Mouse (Mus musculus): ENCODE data around the gene Prr36.
"Not testable (repeated sequence)": the region's sequence is repeated elsewhere in the genome, so short reads cannot be mapped to it uniquely, and the experiment has no call there.

Prr36 gene

GRCm38 (mm10) chr8:4216791-4217621 lies at the start of gene Prr36:
TSS of gene Prr36 (minus strand) at chr8:4217459.
- DNase-seq (ENCODE audit: low spot score) = no peak

GRCm38 (mm10) chr8:4265160-4265914 lies 48.1 kb upstream of the Prr36 start:
- no peak for DNase-seq (ENCODE audit: low spot score)

- no peak for DNase-seq (ENCODE audit: low spot score)
Measured at GRCm38 (mm10) chr8:4263105-4263791, 46.0 kb upstream of the Prr36 start.

- DNase-seq (ENCODE audit: low spot score) = no peak
Measured at GRCm38 (mm10) chr8:4259805-4260170, 42.5 kb upstream of the Prr36 start.

- DNase-seq (ENCODE audit: low spot score) = peak; percentile 94
Measured at GRCm38 (mm10) chr8:4259125-4259804, 42.0 kb upstream of the Prr36 start, which contains the start of gene Ctxn1. TSS of gene Ctxn1 (minus strand) at chr8:4259274.

- peak; percentile 39 for DNase-seq (ENCODE audit: low spot score)
Measured at GRCm38 (mm10) chr8:4258678-4259077, 41.4 kb upstream of the Prr36 start.

GRCm38 (mm10) chr8:4258233-4258632 lies 41.0 kb upstream of the Prr36 start:
- peak; percentile 71 for DNase-seq (ENCODE audit: low spot score)

GRCm38 (mm10) chr8:4257350-4257749 lies 40.1 kb upstream of the Prr36 start:
- DNase-seq (ENCODE audit: low spot score) = no peak

- no peak for DNase-seq (ENCODE audit: low spot score)
Measured at GRCm38 (mm10) chr8:4256911-4257310, 39.7 kb upstream of the Prr36 start.

- DNase-seq (ENCODE audit: low spot score) = not testable (repeated sequence)
Measured at GRCm38 (mm10) chr8:4255471-4255870, 38.2 kb upstream of the Prr36 start.

- no peak for DNase-seq (ENCODE audit: low spot score)
Measured at GRCm38 (mm10) chr8:4254001-4254400, 36.7 kb upstream of the Prr36 start.

GRCm38 (mm10) chr8:4252934-4253841 lies 35.9 kb upstream of the Prr36 start, which contains the start of gene Snapc2:
TSS of gene Snapc2 (plus strand) at chr8:4253080.
- DNase-seq (ENCODE audit: low spot score) = peak; percentile 96

- DNase-seq (ENCODE audit: low spot score) = no peak
Measured at GRCm38 (mm10) chr8:4252116-4252760, 35.0 kb upstream of the Prr36 start.

- DNase-seq (ENCODE audit: low spot score) = peak; percentile 68
Measured at GRCm38 (mm10) chr8:4250306-4250970, 33.2 kb upstream of the Prr36 start.

- no peak for DNase-seq (ENCODE audit: low spot score)
Measured at GRCm38 (mm10) chr8:4249213-4249612, 32.0 kb upstream of the Prr36 start.

- DNase-seq (ENCODE audit: low spot score) = no peak
Measured at GRCm38 (mm10) chr8:4247951-4248540, 30.8 kb upstream of the Prr36 start, which contains the start of gene Tgfbr3l. TSS of gene Tgfbr3l (plus strand) at chr8:4248214.

- no peak for DNase-seq (ENCODE audit: low spot score)
Measured at GRCm38 (mm10) chr8:4247241-4247640, 30.0 kb upstream of the Prr36 start.

GRCm38 (mm10) chr8:4245737-4246136 lies 28.5 kb upstream of the Prr36 start:
- no peak for DNase-seq (ENCODE audit: low spot score)

- DNase-seq (ENCODE audit: low spot score) = no peak
Measured at GRCm38 (mm10) chr8:4245061-4245460, 27.8 kb upstream of the Prr36 start.

All from yolk sac, embryonic 10.5 days (tissue).